Mouse (Mus musculus): Measurements from ENCODE around the gene Arl4d. TPM values are rescaled to one million over a fixed set of nuclear protein-coding genes. Genes with fewer than 3 reads are reported as not detected.
"Not testable (repeated sequence)": the region's sequence is repeated elsewhere in the genome, so short reads cannot be mapped to it uniquely, and the experiment has no call there.

Arl4d gene
- total RNA-seq (2021) = 10 to 100 TPM; 12.9 to 13.8 TPM

GRCm38 (mm10) chr11:101664825-101665635 lies at the start of gene Arl4d:
TSS of gene Arl4d (plus strand) at chr11:101665541.
- DNase-seq = peak; percentile 94 to 96

DNA sequence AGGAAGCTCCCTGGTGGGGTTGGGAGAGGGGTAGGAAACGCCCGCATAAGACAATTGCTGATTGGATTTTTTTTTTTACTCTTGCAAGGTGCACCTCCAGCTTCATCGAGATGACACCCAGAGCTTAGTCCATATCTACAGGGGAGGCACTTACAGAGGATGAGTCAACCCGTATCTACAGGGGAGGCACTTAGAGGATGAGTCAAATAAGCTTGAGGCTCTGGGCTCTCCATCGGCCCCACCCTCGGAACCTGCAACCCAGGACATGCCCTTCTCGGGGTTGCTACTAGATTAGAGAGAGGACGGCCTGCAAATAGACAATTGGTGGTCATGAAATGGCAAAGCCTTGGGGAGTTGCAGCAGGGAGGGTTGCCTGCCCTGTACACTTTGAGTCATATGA lies 49.2 kb upstream of the Arl4d start:
- no peak for DNase-seq

DNA sequence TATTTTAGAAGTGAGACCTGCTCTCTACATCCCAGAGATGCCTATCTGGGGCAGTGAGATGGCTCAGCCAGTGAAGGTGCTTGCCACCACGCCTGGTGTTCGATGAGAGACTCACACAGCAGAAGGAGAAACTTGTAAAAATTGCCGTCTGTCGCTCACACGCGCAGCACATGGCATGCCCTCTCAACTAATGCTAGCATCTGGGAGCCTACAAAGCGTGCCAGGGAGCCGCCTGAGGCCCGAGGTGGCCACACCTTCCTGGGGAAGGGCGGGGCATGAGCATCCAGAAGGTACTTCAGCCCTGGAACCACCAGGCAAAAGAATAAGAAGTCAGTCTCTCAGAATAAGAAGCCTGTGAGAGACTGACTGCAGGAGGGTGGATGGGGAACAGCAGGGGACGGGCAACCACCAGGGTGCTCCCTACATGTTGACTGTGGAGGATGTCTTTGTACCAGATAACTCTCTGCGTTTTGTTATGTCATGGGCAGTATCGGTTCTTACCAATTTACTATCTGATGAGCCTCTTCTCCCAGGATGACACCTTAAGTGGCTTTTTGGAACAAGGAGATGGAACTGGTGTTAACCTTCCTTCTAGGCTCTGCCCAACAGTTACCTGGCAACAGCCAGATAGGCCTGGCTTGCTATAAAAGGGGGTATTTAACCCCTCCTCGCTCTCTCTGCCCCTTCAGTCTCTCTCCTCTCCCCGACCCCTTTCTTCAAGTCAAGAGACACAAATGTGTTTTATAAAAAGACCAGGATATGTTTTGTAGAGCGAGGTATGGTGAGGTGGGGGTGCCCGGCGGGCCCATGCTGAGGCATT lies 48.2 kb upstream of the Arl4d start:
- DNase-seq = no peak

DNA sequence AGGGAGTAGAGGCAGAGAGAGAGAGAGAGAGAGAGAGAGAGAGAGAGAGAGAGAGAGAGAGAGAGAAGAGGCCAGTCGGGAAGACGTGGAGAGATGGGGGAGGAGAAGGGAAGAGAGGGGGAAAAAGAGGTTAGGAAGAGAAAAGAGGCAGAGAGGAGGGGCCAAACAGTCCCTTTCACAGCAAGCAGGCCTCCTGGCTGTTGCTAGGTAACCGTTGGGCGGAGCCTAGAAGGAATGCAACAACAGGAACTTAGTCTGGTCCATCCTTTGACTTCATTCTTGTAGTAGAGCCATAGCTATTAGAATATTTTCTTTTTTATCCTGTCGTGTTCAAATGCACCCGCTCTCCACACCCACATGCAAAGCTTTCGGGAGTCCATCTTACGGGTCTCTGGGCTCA lies 47.5 kb upstream of the Arl4d start:
- DNase-seq = no peak

DNA sequence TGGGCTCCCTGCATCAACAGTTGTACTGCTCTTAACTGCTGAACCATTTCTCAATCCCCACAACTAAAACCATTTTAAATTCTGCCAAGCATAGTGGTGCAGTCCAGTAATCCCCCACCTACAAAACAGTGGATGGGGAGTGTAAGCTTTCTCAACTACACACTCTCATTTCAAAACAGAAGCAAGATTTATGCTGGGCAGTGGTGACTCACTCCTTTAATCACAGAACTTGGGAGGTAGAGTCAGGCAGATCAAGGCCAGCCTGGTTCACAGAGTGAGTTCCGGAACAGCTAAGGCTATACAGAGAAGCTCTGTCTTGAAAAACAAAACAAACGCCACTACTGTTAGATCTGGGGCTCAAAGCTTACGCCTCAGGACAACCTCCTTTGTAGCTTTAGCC lies 46.7 kb upstream of the Arl4d start:
- no peak for DNase-seq

DNA sequence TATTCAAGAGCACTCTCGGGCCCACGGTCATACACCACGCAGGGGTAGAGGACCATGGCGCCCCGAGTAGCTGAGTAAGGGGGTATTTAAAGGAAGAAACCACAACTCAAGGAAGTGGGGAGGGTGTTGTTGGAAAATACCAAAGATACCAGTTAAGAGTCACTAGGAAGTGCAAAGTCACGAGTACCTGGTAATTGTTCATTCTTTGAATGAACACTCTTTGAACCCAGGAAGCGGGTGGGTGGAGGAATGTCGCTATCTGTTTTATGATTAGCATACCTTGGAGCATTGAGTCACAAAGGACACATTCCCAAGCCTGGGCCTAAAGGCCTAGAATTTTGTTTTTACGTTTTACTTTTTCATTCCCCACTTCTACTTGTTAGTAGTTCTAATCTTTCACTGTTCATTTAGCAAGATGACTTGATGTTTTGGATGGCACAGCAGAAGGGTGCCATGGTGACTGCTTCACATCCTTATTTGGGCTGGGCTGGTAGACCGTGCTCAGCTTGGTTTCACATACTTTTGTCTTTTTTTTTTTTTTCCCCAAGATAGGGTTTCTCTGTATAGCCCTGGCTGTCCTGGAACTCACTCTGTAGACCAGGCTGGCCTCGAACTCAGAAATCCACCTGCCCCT lies 45.2 kb upstream of the Arl4d start:
- not testable (repeated sequence) for DNase-seq

GRCm38 (mm10) chr11:101626649-101626994 lies 38.7 kb upstream of the Arl4d start:
- DNase-seq = peak in 1 of 2 experiments; percentile 16

DNA sequence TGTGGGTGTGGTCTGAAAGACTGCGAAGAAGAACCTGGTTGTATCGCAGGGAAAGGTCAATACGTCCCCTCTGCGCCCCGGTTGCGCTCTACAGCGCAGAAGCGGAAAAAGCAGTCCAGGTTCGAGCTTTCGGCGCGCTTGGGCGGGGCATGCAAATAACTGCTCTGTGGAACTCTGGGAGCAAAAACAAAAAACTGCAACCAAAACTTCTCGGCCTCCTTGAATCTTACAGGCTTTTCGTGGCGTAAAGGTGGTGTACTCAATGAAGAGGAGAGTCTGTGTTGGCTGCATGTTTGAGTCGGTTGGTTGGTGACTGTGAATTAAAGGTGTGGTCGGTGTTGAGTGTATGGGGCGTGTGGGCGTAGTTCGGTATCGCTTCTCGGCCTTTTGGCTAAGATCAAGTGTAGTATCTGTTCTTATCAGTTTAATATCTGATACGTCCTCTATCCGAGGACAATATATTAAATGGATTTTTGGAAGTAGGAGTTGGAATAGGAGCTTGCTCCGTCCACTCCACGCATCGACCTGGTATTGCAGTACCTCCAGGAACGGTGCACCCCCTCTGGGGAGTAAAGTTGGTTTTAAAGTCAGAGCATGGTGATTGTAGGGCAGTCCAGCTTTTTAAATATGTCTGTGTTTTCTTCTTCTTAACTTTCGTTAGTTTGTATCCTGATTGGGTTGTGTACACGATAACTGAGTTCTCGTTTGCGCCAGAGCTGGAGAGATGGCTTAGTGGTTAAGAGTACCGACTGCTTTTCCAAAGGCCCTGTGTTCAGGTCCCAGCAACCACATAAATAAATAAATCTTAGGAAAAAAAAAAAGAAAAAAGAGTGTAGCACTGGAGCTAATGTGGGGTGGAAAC lies 38.1 kb upstream of the Arl4d start, which contains the start of gene Rdm1:
Gene Rdm1 (plus strand): TSS at position 201 of the 862 bp plus-strand sequence.
- peak; percentile 65 to 70 for DNase-seq

DNA sequence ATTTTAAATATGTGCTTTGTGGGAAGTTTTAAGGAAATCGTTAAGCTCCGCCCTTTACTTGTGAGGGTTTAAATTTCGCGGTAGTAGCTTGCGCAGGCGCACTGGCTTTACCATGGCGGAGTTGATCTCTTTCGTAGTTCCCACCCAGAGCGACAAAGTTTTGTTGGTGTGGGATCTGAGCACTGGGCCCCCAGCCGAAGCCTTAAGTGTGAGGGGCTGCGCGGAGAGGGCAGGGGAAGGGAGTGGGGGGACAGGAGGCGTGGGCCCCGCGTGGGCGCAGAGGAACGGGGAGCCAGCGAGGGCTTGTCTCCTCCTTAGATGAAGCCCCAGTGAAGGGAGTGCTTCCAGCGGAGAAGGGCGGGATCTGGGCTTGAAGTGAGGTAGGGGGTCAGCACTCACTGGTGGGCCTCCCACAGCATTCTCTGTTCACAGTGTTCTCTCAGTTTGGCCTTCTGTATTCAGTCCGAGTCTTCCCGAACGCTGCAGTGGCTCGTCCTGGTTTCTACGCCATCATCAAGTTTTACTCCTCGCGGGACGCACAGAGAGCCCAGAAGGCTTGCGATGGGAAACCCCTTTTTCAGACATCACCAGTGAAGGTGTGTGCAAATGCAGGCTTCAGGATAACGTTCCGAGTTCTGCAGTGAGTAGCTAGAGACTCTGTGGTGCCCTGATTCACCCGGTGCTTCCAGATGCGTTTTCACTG lies 37.3 kb upstream of the Arl4d start:
- peak; percentile 79 to 85 for DNase-seq

DNA sequence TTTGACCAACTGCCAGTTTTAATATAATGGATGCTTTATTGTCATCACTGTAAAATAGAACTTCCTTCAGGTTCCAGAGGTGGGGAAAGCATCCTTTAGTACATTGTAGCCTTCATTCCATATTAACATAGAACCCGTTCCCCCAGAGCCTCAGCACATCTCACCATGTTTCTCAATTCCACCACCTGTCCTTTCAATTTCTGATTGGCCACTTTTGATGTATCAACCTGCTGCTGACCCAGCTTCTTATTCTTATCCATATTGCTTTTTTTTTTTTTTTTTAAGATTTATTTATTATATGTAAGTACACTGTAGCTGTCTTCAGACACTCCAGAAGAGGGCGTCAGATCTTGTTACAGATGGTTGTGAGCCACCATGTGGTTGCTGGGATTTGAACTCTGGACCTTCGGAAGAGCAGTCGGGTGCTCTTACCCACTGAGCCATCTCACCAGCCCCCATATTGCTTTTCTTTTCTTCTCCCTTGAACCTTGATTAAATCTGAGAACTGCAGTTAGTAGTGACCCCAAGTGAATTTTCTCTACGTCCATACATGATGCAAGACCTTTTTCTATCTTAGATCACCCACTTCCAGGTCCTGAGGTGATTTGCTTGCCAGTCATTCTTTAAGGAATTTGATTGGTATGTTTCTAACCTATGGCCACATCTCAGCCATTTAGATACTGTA lies 36.5 kb upstream of the Arl4d start:
- not testable (repeated sequence) for DNase-seq

- DNase-seq = no peak
These were observed 29.7 kb upstream of the Arl4d start for GRCm38 (mm10) chr11:101635660-101636059.

- DNase-seq = no peak
These were observed 25.6 kb upstream of the Arl4d start for GRCm38 (mm10) chr11:101639761-101640160.

GRCm38 (mm10) chr11:101640857-101641709 lies 24.3 kb upstream of the Arl4d start:
- peak; percentile 74 to 78 for DNase-seq

DNA sequence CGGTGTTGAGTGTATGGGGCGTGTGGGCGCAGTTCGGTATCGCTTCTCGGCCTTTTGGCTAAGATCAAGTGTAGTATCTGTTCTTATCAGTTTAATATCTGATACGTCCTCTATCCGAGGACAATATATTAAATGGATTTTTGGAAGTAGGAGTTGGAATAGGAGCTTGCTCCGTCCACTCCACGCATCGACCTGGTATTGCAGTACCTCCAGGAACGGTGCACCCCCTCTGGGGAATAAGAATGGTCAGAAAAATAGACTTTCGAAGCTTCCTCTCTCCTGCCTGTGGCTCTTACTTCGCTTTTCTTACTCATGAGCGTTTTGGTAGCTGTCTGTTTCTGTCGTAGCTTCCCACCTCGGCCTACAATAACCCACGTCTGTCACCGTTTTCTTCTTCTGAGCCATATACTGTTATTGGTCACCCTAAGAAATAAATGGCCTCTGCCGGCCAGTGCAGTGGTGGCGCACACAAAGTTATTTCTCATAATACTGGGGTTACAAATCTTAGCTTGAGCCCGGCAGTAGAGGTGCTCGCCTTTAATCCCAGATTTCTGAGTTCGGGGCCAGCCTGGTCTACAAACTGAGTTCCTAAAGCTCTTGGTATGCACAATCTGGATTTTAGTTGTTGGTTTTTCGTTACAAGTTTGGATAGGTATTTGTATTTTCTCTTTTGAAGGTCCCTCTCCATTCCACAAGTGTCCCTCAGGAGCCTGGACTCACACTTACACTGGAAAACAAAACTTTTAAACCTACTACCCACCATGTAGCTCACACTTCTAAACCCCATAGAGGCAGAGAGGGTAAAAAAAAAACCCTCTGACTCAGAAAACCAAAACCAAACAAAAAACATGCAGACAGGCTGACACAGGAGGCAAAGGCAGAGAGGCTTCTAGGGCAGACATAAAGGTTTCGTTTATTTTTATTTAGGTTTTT lies 23.4 kb upstream of the Arl4d start:
- DNase-seq = peak in 1 of 2 experiments; percentile 10

DNA sequence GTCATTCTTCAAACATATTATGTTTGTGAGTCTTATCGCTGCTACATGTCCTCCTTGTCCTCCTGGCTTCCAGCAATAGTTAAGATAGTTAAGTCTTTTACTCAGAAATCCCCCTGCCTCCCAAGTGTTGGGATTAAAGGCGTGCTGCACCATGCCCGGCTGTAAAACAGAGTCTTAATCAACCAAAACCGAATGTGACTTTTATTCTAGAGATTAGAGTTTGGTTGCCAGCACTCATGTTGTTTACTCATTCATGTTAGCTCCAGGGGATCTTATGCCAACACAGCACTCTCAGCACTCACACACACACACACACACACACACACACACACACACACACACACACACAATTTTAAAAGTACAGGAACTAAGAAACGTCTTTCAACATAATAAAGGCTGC lies 22.4 kb upstream of the Arl4d start:
- DNase-seq = no peak

GRCm38 (mm10) chr11:101644591-101644990 lies 20.8 kb upstream of the Arl4d start:
- DNase-seq = no peak

GRCm38 (mm10) chr11:101645043-101645410 lies 20.3 kb upstream of the Arl4d start:
- DNase-seq = not testable (repeated sequence)

DNA sequence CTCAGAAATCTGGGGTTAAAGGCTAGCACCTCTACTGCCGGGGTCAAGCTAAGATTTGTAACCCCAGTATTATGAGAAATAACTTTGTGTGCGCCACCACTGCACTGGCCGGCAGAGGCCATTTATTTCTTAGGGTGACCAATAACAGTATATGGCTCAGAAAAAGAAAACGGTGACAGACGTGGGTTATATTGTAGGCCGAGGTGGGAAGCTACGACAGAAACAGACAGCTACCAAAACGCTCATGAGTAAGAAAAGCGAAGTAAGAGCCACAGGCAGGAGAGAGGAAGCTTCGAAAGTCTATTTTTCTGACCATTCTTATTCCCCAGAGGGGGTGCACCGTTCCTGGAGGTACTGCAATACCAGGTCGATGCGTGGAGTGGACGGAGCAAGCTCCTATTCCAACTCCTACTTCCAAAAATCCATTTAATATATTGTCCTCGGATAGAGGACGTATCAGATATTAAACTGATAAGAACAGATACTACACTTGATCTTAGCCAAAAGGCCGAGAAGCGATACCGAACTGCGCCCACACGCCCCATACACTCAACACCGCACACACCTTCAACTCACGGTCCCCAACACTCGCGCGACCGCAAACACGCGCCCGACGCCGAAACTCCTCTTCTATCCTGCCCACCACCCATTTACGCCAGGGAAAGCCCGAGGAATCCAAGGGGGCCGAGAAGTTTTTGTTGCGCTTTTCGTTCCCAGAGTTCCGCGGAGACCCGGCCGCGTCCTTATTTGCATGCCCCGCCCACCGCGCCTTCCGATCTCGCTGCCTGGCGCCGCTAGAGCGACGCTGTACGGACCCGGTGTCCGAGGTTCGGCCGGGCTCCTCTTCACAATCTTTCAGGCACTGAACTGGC lies 19.7 kb upstream of the Arl4d start:
- DNase-seq = peak; percentile 62 to 68

Data from layer of hippocampus, postnatal 36 days (tissue).